Mouse (Mus musculus) kidney, embryonic 15.5 days (tissue): ENCODE data around the gene Hsdl2. TPM values are rescaled to one million over a fixed set of nuclear protein-coding genes. Genes with fewer than 3 reads are reported as not detected.
"Not testable (repeated sequence)": the region's sequence is repeated elsewhere in the genome, so short reads cannot be mapped to it uniquely, and the experiment has no call there.

Experiments used
- ATAC-seq: fragments of 200-750 bp; cut with Nextera tagmentation; replicated peaks from 2 replicates; pipeline ENCODE4 v1.8.0; 2017; ENCODE audit warnings: moderate TSS enrichment; ENCODE audit not compliant: low FRiP score
- H3K27ac ChIP-seq: fragments of 300-500 bp; sonication (generic); 2 replicates; pipeline ENCODE4 v1.5.1; 2015; ENCODE audit warnings: mild to moderate bottlenecking, inconsistent platforms
- H3K27me3 ChIP-seq: fragments of 300-500 bp; sonication (generic); 2 replicates; pipeline ENCODE4 v1.6.1; 2015; ENCODE audit warnings: inconsistent platforms
- H3K36me3 ChIP-seq: fragments of 300-500 bp; sonication (generic); 2 replicates; pipeline ENCODE4 v1.6.1; 2015; ENCODE audit warnings: inconsistent platforms
- H3K4me1 ChIP-seq: fragments of 300-500 bp; sonication (generic); 2 replicates; pipeline ENCODE4 v1.6.1; 2015; ENCODE audit warnings: inconsistent platforms
- H3K4me2 ChIP-seq: fragments of 300-500 bp; sonication (generic); 2 replicates; pipeline ENCODE4 v1.6.1; 2015; ENCODE audit warnings: moderate library complexity, mild to moderate bottlenecking, inconsistent platforms
- H3K4me3 ChIP-seq: fragments of 300-500 bp; sonication (generic); replicated peaks from 2 replicates; pipeline ENCODE4 v1.5.1; 2015; ENCODE audit warnings: mild to moderate bottlenecking, inconsistent platforms
- H3K9ac ChIP-seq: fragments of 300-500 bp; sonication (generic); 2 replicates; pipeline ENCODE4 v1.6.1; 2015; ENCODE audit warnings: mild to moderate bottlenecking, inconsistent platforms
- H3K9me3 ChIP-seq: fragments of 300-500 bp; sonication (generic); replicated peaks from 2 replicates; pipeline ENCODE4 v1.6.1; 2016; ENCODE audit warnings: inconsistent platforms
- WGBS: fragments of 180-500 bp; shearing (Covaris S2); methylation state at CpG from one replicate; pipeline ENCODE4 v1.1.7; 2015; ENCODE audit warnings: mixed read lengths; 5-methylcytosine and 5-hydroxymethylcytosine counted together
- polyA plus RNA-seq: library from polyadenylated mRNA; unstranded; fragments of >200 nt; fragmentation: Nextera tagmentation; extraction: Ambion mirVana; gene quantifications from 2 replicates; pipeline ENCODE4 v1.2.1, GENCODE M21; 2015

Hsdl2 gene
- polyA plus RNA-seq, 1 experiment from 2014 or later: 24.1 TPM

GRCm38 (mm10) chr4:59549175-59549976 lies 32.0 kb upstream of the Hsdl2 start, which contains the start of gene Ptbp3:
TSS of gene Ptbp3 (minus strand) at chr4:59549364.
- 0% methylated on average over 64 of the region's 83 CpGs for WGBS
- peaks cover 19% of the 10 kb centered on the region for H3K4me1 ChIP-seq
- no peaks in the 10 kb centered on the region for H3K27me3 ChIP-seq
- peak within 1 kb of the TSS; percentile 98 for H3K27ac ChIP-seq
- peak within 1 kb of the TSS; percentile 96 for H3K9ac ChIP-seq
- no peaks in the 10 kb centered on the region for H3K9me3 ChIP-seq
- peak within 1 kb of the TSS; percentile 90 for H3K4me2 ChIP-seq
- ATAC-seq: peak; percentile 94
- H3K4me3 ChIP-seq: peak within 1 kb of the TSS; percentile 98
- no peaks in the 10 kb centered on the region for H3K36me3 ChIP-seq

DNA sequence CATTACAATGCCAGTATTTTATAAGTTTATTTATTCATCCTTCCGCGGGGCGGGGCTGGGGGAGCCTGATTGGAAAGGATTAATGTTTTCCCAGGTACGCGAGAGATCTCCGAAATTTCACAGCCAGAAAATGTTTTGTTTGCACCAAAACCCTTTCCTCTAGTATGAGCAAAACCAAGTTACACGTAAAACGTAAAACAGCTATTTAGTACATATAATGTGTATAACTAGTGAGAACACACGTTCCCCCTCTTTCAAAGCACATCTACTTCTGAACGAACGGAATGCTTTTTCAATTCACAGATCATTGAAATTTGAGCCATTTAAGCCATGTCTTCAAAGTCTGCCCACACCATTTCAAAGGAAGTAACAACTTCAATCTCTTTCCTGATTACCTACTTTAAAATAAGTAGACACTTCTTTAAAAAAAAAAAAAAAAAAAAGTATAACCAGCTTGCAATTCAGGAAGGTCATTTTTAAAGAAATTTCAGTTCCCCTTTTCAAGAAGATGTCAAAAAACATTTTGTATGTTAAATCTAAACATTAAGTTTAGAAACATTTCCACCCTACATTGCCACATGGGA lies 31.3 kb upstream of the Hsdl2 start:
- Histone ChIP-seq H3K27me3 (no peaks in the 10 kb centered on the region), H3K9ac (peak overlapping the region; percentile 83), H3K4me3 (peak overlapping the region; percentile 98), H3K36me3 (no peaks in the 10 kb centered on the region), H3K4me2 (peak overlapping the region; percentile 90), H3K27ac (peak overlapping the region; percentile 97), H3K4me1 (peaks cover 15% of the 10 kb centered on the region), H3K9me3 (no peaks in the 10 kb centered on the region)
- WGBS: 10% methylated on average over 11 of the region's 11 CpGs
- ATAC-seq: no peak

- WGBS: 81% methylated on average over 1 of the region's 1 CpGs
- no peaks in the 10 kb centered on the region for H3K36me3 ChIP-seq
- no peak for ATAC-seq
- no peaks in the 10 kb centered on the region for H3K27me3 ChIP-seq
- no peak overlapping the region for H3K9ac ChIP-seq
- no peak overlapping the region for H3K4me3 ChIP-seq
- H3K4me1 ChIP-seq: peaks cover 8% of the 10 kb centered on the region
- H3K4me2 ChIP-seq: no peak overlapping the region
- no peak overlapping the region for H3K27ac ChIP-seq
- H3K9me3 ChIP-seq: no peaks in the 10 kb centered on the region
Measured at GRCm38 (mm10) chr4:59551901-59552300, 29.5 kb upstream of the Hsdl2 start.

- Histone ChIP-seq H3K36me3 (no peaks in the 10 kb centered on the region), H3K4me2 (no peak overlapping the region), H3K4me3 (no peak overlapping the region), H3K9ac (no peak overlapping the region), H3K4me1 (no peaks in the 10 kb centered on the region), H3K9me3 (no peaks in the 10 kb centered on the region), H3K27ac (no peak overlapping the region), H3K27me3 (no peaks in the 10 kb centered on the region)
- WGBS: 76% methylated on average over 5 of the region's 5 CpGs
- no peak for ATAC-seq
Measured at GRCm38 (mm10) chr4:59552835-59553234, 28.5 kb upstream of the Hsdl2 start.

DNA sequence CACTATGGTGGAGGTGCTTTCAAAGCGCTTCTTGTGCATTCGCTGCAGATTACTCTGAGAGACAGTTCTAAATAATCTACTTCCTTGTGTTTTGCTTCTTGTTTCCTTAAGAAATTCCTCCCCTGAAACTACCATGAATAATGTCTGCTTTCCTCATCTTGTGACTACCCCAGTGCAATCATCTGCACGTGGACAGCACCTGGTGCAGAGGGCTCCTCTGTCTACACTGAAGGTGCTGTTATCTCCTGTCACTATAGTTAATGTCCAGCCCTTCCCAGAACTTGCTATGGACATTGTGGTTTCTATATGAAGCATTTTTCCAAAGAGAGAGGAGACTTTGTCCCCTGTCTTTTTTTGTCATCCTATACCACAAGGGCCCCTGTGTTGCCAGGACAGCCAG lies 27.8 kb upstream of the Hsdl2 start:
- no peaks in the 10 kb centered on the region for H3K9me3 ChIP-seq
- 68% methylated on average over 3 of the region's 3 CpGs for WGBS
- no peaks in the 10 kb centered on the region for H3K4me1 ChIP-seq
- no peak overlapping the region for H3K4me3 ChIP-seq
- H3K4me2 ChIP-seq: no peak overlapping the region
- no peak for ATAC-seq
- no peaks in the 10 kb centered on the region for H3K36me3 ChIP-seq
- no peak overlapping the region for H3K27ac ChIP-seq
- H3K9ac ChIP-seq: no peak overlapping the region
- H3K27me3 ChIP-seq: no peaks in the 10 kb centered on the region

- Histone ChIP-seq H3K4me1 (no peaks in the 10 kb centered on the region), H3K9me3 (no peaks in the 10 kb centered on the region), H3K27me3 (no peaks in the 10 kb centered on the region), H3K4me2 (no peak overlapping the region), H3K36me3 (no peaks in the 10 kb centered on the region), H3K27ac (no peak overlapping the region), H3K4me3 (no peak overlapping the region), H3K9ac (no peak overlapping the region)
- no peak for ATAC-seq
Measured at GRCm38 (mm10) chr4:59555177-59555576, 26.2 kb upstream of the Hsdl2 start.

GRCm38 (mm10) chr4:59557343-59557742 lies 24.0 kb upstream of the Hsdl2 start:
- 96% methylated on average over 4 of the region's 4 CpGs for WGBS

DNA sequence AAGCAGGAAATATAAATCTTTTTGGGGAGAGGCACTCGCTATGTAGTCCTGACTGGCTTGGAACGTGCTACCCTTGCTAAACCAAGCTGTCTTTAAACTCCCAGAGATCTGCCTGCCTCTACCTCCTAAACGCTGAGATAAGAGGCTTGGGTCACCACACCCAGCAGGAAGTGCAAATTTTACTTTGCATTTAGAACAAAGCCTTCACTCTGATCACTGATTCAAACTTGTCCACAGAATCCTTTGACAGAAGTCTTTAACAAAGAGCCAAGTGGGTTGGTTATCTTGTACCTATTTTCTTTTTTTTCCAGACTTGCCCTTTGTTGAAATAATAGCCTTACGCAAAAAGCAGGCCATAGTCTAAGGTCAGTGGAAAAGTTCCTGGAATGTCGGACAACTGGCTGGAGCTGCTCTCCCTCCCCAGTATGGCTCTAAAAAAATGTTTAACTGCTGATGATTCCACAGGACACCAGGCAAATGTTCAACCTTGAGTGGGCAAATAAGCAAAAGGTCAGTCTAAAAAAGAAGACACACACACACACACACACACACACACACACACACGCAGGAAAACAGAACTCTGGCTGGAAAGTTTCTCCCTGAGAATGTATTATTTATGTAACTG lies 23.2 kb upstream of the Hsdl2 start:
- 0 out of 2 replicates have a peak, but pooled peaks have one; percentile 52 for ATAC-seq
- 56% methylated on average over 6 of the region's 6 CpGs for WGBS
- no peak overlapping the region for H3K9ac ChIP-seq

More at GRCm38 (mm10) chr4:59557343-59557742, 24.0 kb upstream of the Hsdl2 start:
- not testable (repeated sequence) for ATAC-seq, H3K4me3 ChIP-seq, H3K4me1 ChIP-seq, H3K27ac ChIP-seq, H3K27me3 ChIP-seq, H3K36me3 ChIP-seq, H3K4me2 ChIP-seq, H3K9me3 ChIP-seq, H3K9ac ChIP-seq

DNA sequence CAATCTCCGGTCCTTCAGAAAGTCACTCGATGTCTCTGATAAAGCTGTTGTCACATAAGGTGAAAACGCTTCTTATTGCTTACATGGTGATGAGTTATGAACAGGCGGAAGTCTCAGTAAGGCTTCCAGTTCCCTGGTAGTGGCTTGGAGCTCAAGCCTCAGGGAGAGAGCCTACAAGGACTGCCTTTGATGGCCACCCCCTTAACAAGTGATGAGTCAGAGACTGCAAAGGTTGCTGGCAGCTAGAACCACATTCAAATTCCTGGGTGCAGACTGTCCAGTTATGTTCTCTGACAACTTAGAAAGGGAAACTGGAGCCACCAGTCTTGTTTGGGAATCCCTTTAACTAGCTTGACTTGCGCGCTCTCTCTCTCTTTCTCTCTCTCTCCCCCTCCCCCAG lies 21.2 kb upstream of the Hsdl2 start:
- no peaks in the 10 kb centered on the region for H3K4me1 ChIP-seq
- 92% methylated on average over 6 of the region's 6 CpGs for WGBS
- H3K9ac ChIP-seq: no peak overlapping the region
- no peaks in the 10 kb centered on the region for H3K9me3 ChIP-seq
- H3K4me3 ChIP-seq: no peak overlapping the region
- no peaks in the 10 kb centered on the region for H3K36me3 ChIP-seq
- no peaks in the 10 kb centered on the region for H3K27me3 ChIP-seq
- no peak overlapping the region for H3K27ac ChIP-seq
- H3K4me2 ChIP-seq: no peak overlapping the region
- no peak for ATAC-seq

More for the DNA sequence above, 23.2 kb upstream of the Hsdl2 start:
- peak overlapping the region; percentile 52; the same call in 1 of the 2 replicates for H3K27ac ChIP-seq
- H3K4me3 ChIP-seq: no peak overlapping the region
- no peaks in the 10 kb centered on the region for H3K9me3 ChIP-seq
- H3K4me1 ChIP-seq: no peaks in the 10 kb centered on the region
- no peaks in the 10 kb centered on the region for H3K36me3 ChIP-seq
- no peaks in the 10 kb centered on the region for H3K27me3 ChIP-seq
- H3K4me2 ChIP-seq: no peak overlapping the region

DNA sequence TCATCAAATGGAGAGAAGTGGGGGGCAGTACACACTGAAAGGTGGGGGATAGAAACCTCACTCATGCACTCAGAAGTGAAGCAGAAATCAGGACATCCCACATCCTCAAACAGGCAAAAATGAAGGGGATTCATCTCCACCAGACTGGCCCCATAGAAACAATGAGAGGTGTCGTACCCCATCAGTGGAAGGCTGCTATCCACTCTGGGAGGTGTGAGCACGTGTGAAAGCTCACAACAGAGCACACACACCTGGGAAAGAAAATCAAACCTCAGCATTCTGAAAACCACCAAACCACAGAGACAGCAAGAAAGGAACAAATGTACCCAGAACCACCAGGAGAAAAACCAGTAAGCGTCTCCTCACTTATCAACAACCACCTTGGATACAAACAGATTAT lies 17.2 kb upstream of the Hsdl2 start:
- no peak overlapping the region for H3K4me2 ChIP-seq
- peaks cover 3% of the 10 kb centered on the region; the same call in 1 of the 2 replicates for H3K9me3 ChIP-seq
- no peak overlapping the region for H3K4me3 ChIP-seq
- ATAC-seq: no peak
- 80% methylated on average over 3 of the region's 3 CpGs for WGBS
- H3K4me1 ChIP-seq: no peaks in the 10 kb centered on the region
- no peaks in the 10 kb centered on the region for H3K27me3 ChIP-seq
- H3K36me3 ChIP-seq: no peaks in the 10 kb centered on the region
- no peak overlapping the region for H3K27ac ChIP-seq
- no peak overlapping the region for H3K9ac ChIP-seq

- 71% methylated on average over 8 of the region's 8 CpGs for WGBS
- Histone ChIP-seq H3K4me2 (no peak overlapping the region), H3K4me1 (no peaks in the 10 kb centered on the region), H3K9ac (no peak overlapping the region), H3K36me3 (no peaks in the 10 kb centered on the region), H3K4me3 (no peak overlapping the region), H3K9me3 (peaks cover 3% of the 10 kb centered on the region; the same call in 1 of the 2 replicates), H3K27ac (no peak overlapping the region), H3K27me3 (no peaks in the 10 kb centered on the region)
- ATAC-seq: no peak
Measured at GRCm38 (mm10) chr4:59565571-59566188, 15.7 kb upstream of the Hsdl2 start.
